Mouse (Mus musculus): ENCODE results near the gene Prpf40b.

- TF ChIP-seq POLR2A (IDR thresholded peaks at IDR 0.05; ENCODE audit: extremely low read depth, insufficient read depth, low read length) (no peak), CTCF (IDR thresholded peaks at IDR 0.05; ENCODE audit: low read depth, low read length) (no peak)
These were observed 56.7 kb downstream of the Prpf40b start for GRCm38 (mm10) chr15:99351610-99352009.

Data from liver, adult 2 months (tissue).